Mouse (Mus musculus) R1 (cell line): ENCODE results near the gene Spock1.
"Not testable (repeated sequence)": the region's sequence is repeated elsewhere in the genome, so short reads cannot be mapped to it uniquely, and the experiment has no call there.

Experiments
- DNase-seq: peaks from one replicate; pipeline ENCODE4 v3.0.0-alpha.2; 2018; ENCODE audit warnings: low read depth, low spot score

The Spock1 gene

DNA sequence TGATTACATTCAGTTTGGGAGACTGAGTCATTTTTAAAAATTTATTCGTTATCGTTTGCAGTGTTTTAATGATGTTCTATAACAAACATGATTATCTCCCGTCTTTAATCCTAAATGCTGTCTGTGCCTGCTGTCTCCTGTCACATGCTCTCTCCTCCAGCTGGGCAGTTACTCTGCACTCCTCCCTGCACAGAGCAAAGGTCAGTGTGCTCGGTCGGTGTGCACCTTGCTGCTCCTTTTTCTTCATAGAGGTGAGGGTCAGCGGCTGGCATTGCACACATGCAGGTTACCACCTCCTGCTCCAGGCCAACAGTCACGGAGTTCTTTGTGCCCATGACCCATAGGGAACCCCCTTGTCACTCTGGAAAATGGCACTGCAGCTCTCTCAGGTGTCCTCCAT lies 411.4 kb downstream of the Spock1 start:
- DNase-seq, result no peak

DNA sequence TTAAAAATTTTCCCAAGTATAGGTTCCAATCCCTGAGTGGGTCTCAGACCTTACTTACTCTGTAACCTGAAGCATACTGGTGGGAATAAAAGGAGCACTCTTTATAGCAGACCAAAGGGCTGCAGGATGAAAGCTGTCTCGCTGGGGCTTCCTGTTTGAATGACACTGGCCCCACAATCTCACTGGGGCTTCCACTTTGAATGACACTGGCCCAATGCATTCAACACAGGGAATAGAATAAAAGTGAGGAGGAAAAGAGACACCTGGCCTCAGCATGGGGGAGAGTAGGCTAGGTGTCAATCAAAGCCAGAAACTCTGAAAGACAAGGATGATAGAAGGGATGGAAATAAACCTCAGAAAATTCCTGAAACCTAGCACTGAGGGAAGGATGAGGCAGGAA lies 413.3 kb downstream of the Spock1 start:
- peak; percentile 93 for DNase-seq

DNA sequence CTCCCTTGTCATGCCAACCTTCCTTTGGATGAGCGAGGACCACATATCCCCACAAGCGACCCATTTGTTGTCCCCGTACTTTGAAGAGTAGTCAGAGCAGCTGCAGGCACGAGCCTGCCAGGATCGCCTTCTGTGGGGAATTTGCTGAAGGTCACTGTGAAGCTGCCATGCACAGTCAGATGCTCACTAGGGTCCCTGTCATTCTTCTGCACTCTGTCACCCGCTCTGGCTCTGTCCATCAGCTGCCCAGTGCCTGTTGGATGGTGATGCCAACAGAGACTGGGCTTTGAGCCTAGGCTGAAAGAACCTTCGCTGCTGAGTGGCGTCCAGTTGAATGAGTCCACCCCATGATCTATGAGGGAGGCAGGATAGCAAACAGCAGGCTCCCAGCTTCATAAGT lies 419.2 kb downstream of the Spock1 start:
- DNase-seq, result no peak

DNA sequence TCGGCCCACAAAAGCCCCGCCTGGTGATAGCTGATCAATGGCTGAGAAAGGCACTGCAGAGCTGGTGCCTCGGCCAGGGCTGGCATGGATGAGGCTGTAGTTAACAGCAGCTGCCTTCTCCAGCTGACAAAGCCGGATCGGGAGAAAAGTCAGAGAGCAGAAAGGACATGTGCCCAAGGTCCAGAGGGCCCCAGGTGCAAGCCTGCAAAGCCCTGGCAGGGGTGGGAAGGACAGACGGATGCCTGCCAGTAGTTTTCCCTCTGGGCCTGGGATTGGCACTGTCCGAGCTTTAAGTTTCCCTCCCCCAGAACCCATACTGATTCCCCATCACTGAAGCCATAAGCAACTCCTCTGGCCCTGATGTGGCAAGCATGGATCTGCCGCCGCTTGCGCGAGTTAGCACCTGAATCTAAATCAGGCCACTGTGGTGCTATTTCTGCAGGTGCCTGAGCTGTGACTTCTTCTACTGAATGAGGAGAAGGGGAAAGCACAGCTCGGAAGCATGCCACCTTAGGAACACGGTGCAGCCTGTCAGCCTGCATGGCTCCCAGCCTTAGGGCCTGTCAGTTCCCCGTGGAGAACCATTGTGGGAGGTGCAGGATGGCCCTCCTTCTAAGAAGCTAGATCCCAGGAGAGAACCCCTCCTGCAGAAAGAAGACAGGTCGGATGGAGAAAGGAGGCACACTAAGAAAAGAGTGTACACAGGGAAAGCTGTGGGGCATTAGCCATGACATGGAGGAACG lies 423.5 kb downstream of the Spock1 start:
- no peak for DNase-seq

DNA sequence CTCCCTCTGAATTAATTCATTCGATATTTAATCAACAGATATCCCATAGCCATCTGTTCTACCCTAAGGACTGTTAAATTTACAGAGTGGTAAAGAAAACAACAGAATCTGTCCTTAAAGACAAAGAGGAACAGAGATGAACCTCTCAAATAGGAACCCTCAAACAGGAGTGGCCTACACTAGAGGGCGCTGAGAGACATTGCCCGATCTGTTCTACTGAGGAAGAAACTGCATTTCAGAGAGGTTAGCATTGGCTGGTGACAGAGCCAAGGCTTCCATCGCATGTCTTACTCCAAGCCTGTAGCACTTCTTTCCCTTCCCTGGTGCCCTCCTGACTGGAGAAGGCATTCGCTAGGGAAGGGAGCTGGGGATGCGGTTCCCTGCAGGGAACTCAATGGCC lies 431.4 kb downstream of the Spock1 start:
- DNase-seq, result peak; percentile 27

DNA sequence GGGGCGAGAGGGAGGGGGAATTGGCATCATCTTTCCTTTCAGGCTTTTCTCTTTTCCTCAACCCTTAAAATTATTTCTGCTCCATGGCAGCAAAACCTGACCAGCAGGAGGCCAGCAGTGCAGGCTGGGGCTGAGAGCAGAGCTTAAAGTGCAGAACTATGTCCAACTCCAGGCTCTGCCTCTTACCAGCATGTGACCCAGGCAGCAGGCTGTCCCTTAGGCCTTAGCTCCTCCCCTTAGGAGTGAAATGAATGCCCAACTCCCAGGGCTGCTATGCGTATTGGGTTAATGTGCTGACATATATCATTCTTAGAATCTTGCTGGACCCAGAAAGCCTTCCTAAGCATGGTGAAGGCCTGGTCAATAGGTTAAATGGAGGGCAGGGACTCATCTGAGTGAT lies 434.1 kb downstream of the Spock1 start:
- DNase-seq, result no peak

DNA sequence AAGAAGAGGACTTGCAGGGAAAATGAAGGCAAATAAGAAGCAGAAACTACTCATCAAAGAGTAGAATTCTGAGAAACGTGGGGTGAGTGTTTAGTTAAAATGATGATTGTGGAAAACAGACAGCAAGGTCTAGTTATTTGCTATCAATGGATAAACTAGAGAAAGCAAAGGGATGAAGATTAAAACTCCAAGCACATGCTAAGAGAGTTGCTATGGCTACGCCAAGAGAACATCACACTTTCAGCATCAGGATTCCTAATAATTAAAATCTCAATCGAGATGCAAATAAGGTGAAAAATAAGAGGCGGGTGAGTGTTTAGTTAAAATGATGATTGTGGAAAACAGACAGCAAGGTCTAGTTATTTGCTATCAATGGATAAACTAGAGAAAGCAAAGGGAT lies 437.2 kb downstream of the Spock1 start:
- DNase-seq, result not testable (repeated sequence)

DNA sequence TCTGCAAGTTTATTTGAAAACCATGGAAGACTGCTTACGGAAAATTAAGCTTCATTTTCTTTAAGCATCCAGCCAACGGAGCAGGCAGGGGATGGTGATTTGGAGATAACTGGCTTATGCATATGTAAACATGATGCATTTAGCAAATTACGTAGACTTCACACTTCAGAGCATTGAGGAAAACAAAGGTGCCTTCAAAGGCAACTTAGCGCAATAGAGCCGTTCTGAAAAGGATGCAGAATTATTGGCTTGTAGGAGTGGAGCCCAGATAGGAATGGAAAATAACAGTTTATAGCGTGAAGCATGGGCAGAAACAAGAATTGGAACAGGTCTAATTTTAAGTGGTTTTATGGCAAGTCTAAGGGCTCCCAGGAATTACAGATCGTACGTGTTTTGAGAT lies 448.2 kb downstream of the Spock1 start:
- no peak for DNase-seq

DNA sequence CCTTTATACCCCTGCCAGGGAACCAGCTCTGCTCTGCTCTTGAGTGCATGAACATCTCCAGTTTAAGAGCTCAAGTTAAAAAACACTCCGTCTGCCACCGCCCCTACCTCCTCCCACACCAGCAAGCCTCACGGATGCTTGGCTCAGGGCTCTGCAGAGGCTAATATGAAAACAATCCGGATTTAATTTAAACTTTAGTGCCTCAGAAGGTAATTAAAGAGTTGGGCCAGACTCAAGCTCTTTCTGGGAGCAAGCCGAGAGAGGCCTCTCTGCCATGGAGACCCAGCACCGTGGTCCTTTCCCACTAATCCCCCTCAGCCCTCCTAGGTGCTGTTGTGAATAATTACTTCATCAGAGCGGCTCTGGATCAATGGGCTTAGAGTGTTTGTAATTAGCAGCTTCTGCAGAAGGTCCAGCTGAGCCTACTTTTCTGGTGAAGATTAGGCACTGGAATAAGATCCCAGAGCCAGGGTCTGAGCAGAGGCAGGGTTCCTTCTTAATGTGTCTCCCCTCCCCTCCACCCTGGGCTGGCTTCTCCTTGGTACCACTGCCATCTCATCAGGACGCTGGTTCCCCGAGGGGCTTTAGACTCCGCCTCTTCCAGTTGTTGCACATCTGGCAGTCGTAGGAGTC lies 457.8 kb downstream of the Spock1 start:
- DNase-seq, result no peak

DNA sequence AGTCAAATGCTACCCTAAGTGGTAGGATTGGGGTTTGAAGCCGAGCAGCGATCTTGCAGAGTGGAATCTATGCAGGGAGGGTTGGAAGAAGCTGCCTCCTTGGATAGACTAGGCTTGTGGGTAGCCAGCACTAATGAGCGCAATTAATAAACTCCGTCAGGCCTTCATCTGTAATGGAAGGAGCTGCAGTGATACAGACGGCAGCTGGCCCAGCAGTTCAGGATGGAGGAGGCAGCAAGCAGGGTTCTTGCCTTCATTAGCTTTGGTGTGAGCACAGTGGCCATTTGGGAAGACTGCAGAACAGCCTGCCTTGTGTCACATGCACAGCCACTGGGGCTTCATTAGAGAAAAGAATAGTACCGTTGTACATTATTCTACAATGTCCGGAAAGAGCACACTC lies 459.2 kb downstream of the Spock1 start:
- DNase-seq, result no peak

DNA sequence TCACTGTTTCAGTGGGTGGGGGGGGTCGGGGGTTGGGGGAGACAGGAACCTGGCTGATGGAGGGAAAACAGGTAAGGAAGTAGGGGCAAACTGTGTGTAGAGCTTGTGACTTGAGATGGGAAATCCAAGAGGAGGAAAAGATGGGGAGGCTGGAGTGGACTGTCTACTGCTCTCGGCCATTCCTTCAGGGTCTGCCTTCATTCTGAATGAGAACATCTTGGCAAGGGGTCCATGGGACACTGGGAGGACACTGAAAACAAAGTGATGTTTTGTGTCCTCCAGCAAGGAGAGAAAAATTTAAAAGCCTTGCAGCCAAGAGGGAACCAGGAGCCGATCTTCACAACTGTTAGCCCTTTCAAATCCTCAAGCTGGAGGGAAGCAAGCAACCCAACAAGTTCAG lies 463.2 kb downstream of the Spock1 start:
- no peak for DNase-seq

DNA sequence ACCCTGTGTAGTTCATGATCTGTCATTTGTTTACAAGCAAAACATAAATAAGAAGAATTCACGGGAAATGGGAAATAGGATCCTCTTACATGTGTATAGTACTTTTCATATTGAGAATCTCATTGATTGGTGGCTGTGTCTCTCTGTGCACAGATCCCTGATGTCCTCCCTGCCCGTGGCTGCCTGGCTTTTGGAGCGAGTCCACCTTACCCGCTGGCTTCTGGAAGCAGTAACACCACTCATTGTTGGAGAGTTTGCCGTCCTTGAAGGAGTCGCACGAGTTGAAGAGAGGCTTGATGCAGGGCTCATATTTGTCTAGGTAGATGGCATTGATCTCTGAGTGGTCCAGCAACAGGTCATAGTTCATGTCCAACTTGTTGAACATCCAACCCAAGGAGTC lies 468.0 kb downstream of the Spock1 start:
- no peak for DNase-seq

DNA sequence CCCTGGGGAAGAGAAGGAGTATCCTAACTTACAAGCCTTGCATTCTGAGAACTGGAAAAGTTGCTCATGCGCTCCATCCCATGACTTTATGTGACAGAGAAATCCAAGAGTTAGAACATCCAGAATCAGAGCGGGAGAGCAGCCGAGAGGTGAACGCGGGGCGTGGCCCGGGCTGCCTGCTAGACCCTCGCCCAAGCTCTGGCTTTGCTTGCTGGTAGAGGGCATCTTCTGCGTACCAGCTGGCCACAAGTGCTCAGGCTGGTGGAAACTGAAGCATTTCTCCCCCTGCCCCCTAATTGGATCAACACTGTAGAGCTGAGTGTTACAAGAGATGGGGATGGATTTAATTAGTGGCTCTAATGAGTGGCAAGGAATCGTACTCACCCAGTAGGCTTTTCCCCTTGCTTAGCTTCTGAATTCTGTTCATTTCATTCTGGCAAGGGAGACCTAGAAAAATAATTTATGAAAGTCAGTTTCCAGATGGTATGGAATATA lies 472.4 kb downstream of the Spock1 start:
- no peak for DNase-seq

DNA sequence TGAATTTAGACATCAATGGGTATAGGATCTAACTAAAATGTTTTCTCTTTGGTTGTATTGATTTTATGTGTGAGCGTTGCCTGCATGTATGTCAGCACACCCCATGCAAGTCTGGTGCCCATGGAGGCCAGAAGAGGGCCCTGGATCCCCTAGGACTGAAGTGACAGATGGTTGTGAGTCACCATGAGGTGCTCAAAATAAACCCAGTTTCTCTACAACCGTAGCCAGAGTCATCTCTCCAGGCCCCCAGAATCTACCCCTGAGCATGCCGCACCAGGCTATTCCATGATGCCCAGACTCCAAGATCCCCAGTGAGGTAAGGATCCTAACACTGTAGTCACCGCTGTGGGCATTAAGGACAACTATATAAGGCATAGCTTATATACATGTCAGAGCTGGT lies 474.3 kb downstream of the Spock1 start:
- DNase-seq, result no peak

DNA sequence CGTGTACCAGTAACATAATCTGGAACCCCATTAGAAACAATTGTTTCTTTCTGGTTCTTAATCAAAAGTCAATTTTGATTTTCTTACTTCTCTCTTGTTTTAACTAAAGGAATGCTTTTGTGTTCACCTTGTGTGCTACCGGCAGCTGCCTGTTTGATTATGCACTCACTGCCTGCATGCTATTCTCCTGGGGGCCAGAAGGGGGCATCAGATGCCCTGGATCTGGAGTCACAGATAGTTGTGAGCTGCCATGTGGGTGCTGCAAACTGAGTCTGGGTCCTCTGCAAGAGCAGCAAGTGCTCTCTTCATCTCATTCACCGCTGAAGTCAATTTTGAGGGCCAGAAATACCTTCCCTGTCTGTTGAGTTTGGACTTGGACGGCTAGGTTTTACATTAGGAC lies 476.3 kb downstream of the Spock1 start:
- DNase-seq, result peak; percentile 15

DNA sequence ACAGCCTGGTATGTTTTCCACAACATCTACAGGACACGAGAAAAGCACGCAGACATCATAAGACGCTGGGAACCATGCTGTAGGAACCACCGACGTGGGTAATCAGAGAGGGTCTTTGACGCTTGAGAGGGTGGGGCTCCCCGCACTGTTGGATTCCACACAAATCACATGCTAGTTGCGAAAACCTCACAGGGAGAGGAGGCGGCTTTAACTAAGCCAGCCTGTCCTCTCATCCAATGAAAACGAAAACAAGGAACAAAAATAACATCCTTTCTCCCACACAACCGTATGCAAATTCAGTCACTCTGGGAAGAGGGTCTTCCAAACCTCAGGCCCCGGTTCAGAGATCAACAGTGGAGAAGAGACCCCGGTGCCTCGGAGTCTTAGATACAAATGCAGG lies 479.3 kb downstream of the Spock1 start:
- no peak for DNase-seq

DNA sequence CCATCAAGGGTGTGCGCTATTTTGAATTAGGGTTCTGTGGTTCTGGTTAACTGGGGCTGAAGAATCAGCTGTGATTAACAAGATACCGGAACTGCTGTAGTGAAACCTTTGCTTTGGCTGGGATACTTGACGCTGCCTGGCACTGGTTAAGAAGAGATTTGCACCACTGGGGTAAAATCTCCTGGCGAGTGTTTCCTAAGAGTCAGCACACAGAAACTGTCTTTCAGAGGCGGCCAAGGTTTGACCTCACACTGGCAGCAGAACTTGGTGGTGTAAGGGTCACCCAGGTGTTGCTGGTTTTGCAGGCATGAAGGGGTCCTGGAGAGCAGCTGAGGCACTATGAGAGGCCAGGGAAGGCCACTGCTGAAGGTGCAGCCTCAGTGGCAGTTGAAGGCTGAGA lies 489.4 kb downstream of the Spock1 start:
- no peak for DNase-seq

DNA sequence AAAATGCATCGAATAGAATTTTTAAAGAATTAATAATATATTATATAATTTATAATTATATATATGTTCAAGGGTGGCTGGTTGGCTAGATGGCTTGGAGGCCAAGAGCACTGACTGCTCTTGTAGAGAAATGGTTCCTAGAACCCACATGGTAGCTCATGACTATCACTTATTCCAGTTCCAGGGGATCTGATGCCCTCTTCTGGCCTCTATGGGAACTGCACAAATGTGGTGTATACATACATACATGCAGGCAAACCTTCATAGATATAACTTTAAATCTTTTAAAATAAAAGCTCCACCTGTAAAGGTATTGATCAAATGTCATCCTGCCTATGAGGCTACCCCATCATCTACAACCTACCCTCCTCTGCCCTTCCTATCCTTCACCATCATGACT lies 493.4 kb downstream of the Spock1 start:
- DNase-seq, result peak; percentile 51

DNA sequence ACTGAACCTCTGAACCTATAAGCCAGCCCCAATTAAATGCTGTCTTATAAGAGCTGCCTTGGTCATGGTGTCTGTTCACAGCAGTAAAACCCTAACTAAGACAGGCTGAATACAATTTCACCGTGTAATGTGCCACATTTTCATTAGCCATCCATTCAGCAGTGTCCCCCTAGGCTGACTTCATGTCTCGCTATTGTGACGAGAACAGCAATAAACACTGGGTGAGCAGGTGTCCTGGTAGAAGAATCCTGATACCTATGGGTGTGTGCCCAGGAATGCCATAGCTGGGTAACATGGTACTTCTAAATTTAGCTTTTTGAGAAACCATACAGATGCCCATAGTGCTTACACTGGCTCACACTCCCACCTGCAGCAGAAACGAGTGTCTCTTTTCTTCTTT lies 500.5 kb downstream of the Spock1 start:
- no peak for DNase-seq

DNA sequence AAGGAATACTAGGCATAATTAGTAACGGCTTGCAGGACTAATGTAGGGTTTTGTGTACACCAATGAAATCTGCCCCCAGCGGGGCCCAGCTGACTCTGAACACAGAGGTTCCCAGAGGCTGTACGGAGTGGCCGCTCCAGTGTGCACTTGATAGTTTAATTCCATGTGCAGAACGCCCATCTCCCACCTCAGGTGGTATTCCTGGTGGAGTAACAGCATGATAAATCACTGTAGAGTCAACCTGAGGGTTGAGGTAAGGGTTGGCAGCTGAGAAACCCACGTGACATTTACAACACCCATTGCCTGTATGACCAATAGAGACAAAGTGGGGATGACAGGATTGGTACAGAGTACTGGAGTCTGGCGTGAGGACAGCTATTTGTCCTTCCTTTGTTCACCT lies 505.7 kb downstream of the Spock1 start:
- DNase-seq, result no peak

DNA sequence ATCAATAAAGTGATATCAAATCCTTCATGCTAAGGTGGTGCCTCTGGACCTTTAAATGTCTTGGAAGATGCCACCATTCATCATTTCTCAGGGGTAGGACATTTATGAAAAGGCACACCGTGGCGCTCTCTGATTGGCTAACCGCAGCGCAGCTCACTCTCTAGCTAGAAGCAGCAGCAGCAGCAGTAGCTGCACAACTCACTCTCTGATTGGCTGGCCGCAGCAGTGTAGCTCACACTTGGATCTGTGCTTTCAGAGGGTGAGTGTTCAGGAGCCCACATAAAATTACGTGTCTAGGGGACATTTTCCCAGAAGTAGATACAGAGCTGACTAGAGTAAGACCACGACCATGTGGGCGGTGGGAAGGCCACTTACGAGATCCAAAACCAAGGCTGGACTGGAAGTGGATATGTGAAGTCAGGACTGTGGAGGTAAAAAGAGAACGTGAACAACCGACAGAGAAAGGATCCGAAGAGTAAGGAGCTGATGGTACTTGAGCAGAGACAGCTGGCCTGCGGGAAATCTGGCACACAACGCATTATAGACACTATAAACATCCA lies 535.9 kb downstream of the Spock1 start:
- DNase-seq, result peak; percentile 78
